Mouse (Mus musculus) kidney, adult 2 months (tissue): ENCODE data around the gene Bmper.

ENCODE experiments used
- CTCF ChIP-seq: fragments of 200-500 bp; conservative IDR thresholded peaks from 2 replicates; pipeline ENCODE4 v1.5.1; 2011; ENCODE audit warnings: low read depth, mild to moderate bottlenecking, control low read depth, low read length, moderate library complexity, mixed read lengths; ENCODE audit not compliant: insufficient read depth, insufficient read length
- POLR2A ChIP-seq: fragments of 200-500 bp; IDR thresholded peaks from one replicate; pipeline ENCODE4 v1.6.1; 2011; ENCODE audit warnings: low read depth, low read length, control low read depth

GRCm38 (mm10) chr9:23236635-23237279 lies 13.9 kb downstream of the Bmper start:
- TF ChIP-seq CTCF (no peak), POLR2A (no peak)
